Mouse (Mus musculus) heart, embryonic 14.5 days (tissue): ENCODE data around the gene Mgat5. TPM values are rescaled to one million over a fixed set of nuclear protein-coding genes. Genes with fewer than 3 reads are reported as not detected.

ENCODE experiments used
- ATAC-seq: fragments of 200-750 bp; cut with Nextera tagmentation; 2 replicates; pipeline ENCODE4 v1.8.0; 2017; ENCODE audit warnings: low read depth, moderate TSS enrichment; ENCODE audit not compliant: insufficient number of reproducible peaks, insufficient read depth, low FRiP score
- H3K27ac ChIP-seq, 2 experiments: fragments of 200-500 bp in 1 of 2; fragments of 300-500 bp in 1 of 2; sonication (generic) in 1 of 2; replicated peaks in 1 of 2; 2 replicates each; pipeline ENCODE4 v1.5.1; 2012 to 2014; ENCODE audit warnings: low read depth in 2 of 2, low read length in 2 of 2, control low read depth in 1 of 2, mild to moderate bottlenecking in 1 of 2, mixed read lengths in 1 of 2; ENCODE audit not compliant: control insufficient read depth in 1 of 2, insufficient read depth in 1 of 2
- H3K27me3 ChIP-seq: fragments of 300-500 bp; sonication (generic); 2 replicates; pipeline ENCODE4 v1.6.1; 2014; ENCODE audit warnings: mild to moderate bottlenecking, low read length, control low read depth; ENCODE audit not compliant: control insufficient read depth, insufficient read depth
- H3K36me3 ChIP-seq: fragments of 300-500 bp; sonication (generic); 2 replicates; pipeline ENCODE4 v1.6.1; 2014; ENCODE audit warnings: mild to moderate bottlenecking, control low read depth, low read length, mixed read lengths; ENCODE audit not compliant: control insufficient read depth, insufficient read depth
- H3K4me1 ChIP-seq, 2 experiments: fragments of 200-500 bp in 1 of 2; fragments of 300-500 bp in 1 of 2; sonication (generic) in 1 of 2; 2 replicates each; pipeline ENCODE4 v1.6.1; 2012 to 2014; ENCODE audit warnings: low read length in 2 of 2, control low read depth in 1 of 2, mixed read lengths in 1 of 2; ENCODE audit not compliant: control insufficient read depth in 2 of 2, insufficient read depth in 2 of 2
- H3K4me2 ChIP-seq: fragments of 300-500 bp; sonication (generic); 2 replicates; pipeline ENCODE4 v1.6.1; 2014; ENCODE audit warnings: mild to moderate bottlenecking, low read length
- H3K4me3 ChIP-seq, 2 experiments: fragments of 200-500 bp in 1 of 2; fragments of 300-500 bp in 1 of 2; sonication (generic) in 1 of 2; 2 replicates each; pipeline ENCODE4 v1.5.1; 2012 to 2014; ENCODE audit warnings: low read length in 2 of 2, mild to moderate bottlenecking in 2 of 2, control low read depth in 1 of 2, low read depth in 1 of 2, moderate library complexity in 1 of 2; ENCODE audit not compliant: control insufficient read depth in 1 of 2, insufficient read depth in 1 of 2
- H3K9ac ChIP-seq: fragments of 300-500 bp; sonication (generic); 2 replicates; pipeline ENCODE4 v1.6.1; 2014; ENCODE audit warnings: mild to moderate bottlenecking, low read length
- H3K9me3 ChIP-seq: fragments of 300-500 bp; sonication (generic); 2 replicates; pipeline ENCODE4 v1.6.1; 2016; ENCODE audit warnings: low read length, control low read depth; ENCODE audit not compliant: control insufficient read depth
- whole genome bisulfite sequencing: fragments of 180-500 bp; shearing (Covaris S2); extraction: QIAGEN DNeasy Blood & Tissue Kit; methylation state at CpG from one replicate; pipeline ENCODE4 v1.1.7; 2014; 5-methylcytosine and 5-hydroxymethylcytosine counted together
- polyA plus RNA-seq: library from polyadenylated mRNA; unstranded; fragments of >200 nt; fragmentation: Nextera tagmentation; extraction: Ambion mirVana; gene quantifications from 2 replicates; pipeline ENCODE4 v1.2.1, GENCODE M21; 2014

The Mgat5 gene
- polyA plus RNA-seq, 1 experiment from 2014 or later = 6.0 TPM

- Histone ChIP-seq H3K27ac (peak overlapping the region; percentile 72 to 76), H3K4me2 (0 out of 2 replicates have a peak overlapping the region, but pooled peaks have one; percentile 0), H3K36me3 (no peaks in the 10 kb centered on the region), H3K9ac (0 out of 2 replicates have a peak overlapping the region, but pooled peaks have one; percentile 31), H3K4me3 (no peak overlapping the region), H3K4me1 (peaks cover 25 to 55% of the 10 kb centered on the region in 2 experiments), H3K9me3 (no peaks in the 10 kb centered on the region), H3K27me3 (no peaks in the 10 kb centered on the region)
- no peak for ATAC-seq
- 16% methylated on average over 4 of the region's 4 CpGs for WGBS
Observed at GRCm38 (mm10) chr1:127352131-127352793, 147.4 kb downstream of the Mgat5 start.

DNA sequence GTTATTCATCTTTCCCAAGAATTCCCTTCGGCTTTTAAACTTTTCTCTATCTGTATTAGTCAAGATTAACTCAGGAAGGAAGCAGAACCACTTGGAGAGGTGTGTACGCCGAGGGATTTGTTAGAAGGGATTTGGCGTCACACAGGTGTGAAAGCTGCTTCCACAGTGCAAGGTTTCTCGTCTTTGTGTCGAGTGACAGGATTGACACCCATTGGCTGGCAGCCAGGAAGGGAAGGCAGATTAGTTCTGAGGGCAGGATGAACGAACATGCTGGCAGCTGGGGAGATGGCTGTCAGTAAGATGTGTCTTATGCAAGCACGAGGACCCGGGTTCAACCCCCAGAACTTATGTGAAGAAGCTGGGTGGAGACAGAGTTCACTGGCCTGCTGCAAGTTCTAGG is 148.6 kb downstream of the Mgat5 start:
- Histone ChIP-seq H3K4me1 (peaks cover 21 to 43% of the 10 kb centered on the region in 2 experiments), H3K9me3 (no peaks in the 10 kb centered on the region), H3K27ac (peak overlapping the region in 1 of 2 experiments; percentile 24; a peak in 1 of 4 replicates), H3K4me2 (no peak overlapping the region), H3K36me3 (no peaks in the 10 kb centered on the region), H3K9ac (no peak overlapping the region), H3K27me3 (no peaks in the 10 kb centered on the region), H3K4me3 (no peak overlapping the region)
- no peak for ATAC-seq
- 31% methylated on average over 9 of the region's 9 CpGs for WGBS

DNA sequence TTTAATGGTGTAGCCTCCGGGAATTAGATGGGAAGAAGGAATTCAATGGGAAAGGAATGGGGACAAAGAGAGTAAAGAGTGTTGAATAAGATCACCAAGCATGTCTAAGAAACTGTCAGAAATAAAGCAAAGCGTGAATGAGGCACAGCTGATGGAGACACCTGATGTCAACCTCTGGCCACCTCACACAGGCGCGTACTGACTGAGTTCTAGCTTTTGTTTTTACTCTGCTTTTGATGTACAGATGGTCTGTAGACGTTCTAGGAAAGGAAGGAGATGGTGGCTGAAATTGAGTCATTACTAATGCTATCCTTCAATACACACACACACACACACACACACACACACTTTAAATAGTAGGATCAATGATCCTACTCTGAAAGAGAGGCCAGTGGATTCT is 149.3 kb downstream of the Mgat5 start:
- Histone ChIP-seq H3K4me1 (peaks cover 15 to 36% of the 10 kb centered on the region in 2 experiments), H3K27me3 (no peaks in the 10 kb centered on the region), H3K4me2 (no peak overlapping the region), H3K9ac (no peak overlapping the region), H3K9me3 (no peaks in the 10 kb centered on the region), H3K4me3 (no peak overlapping the region), H3K27ac (0 out of 4 replicates have a peak overlapping the region, but pooled peaks of 1 of the 2 experiments have one; percentile 24), H3K36me3 (no peaks in the 10 kb centered on the region)
- ATAC-seq = no peak
- WGBS = 92% methylated on average over 5 of the region's 5 CpGs

DNA sequence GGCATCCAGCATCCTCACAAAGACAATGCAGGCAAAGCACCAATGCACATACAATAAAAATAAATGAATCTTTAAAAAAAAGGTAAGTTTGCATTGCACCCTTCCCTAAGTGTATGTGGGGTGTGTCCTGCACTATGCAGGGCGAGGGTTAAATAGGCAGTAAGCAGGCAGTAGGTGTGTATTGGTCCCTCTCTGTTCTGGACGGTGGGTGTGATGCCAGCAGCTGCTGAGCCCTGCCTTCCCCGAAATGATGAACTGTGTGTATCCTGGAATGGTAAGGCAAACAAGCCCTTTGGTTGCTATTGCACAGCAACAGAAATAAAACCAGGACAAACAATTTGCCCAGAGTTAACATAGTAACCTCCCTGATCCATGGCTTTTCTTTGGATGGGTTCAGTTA is 150.2 kb downstream of the Mgat5 start:
- WGBS = 79% methylated on average over 3 of the region's 3 CpGs
- Histone ChIP-seq H3K36me3 (no peaks in the 10 kb centered on the region), H3K27ac (no peak overlapping the region), H3K4me2 (no peak overlapping the region), H3K27me3 (no peaks in the 10 kb centered on the region), H3K4me3 (no peak overlapping the region), H3K4me1 (peaks cover 13 to 28% of the 10 kb centered on the region in 2 experiments), H3K9me3 (no peaks in the 10 kb centered on the region), H3K9ac (no peak overlapping the region)
- no peak for ATAC-seq

- H3K4me2 ChIP-seq = no peak overlapping the region
- 42% methylated on average over 7 of the region's 7 CpGs for WGBS
- peaks cover 29% of the 10 kb centered on the region for H3K36me3 ChIP-seq
- no peaks in the 10 kb centered on the region for H3K27me3 ChIP-seq
- no peak overlapping the region for H3K4me3 ChIP-seq
- H3K9me3 ChIP-seq = no peaks in the 10 kb centered on the region
- peaks cover 0 to 2% of the 10 kb centered on the region in 2 experiments; a peak in 1 of 4 replicates for H3K4me1 ChIP-seq
- no peak overlapping the region for H3K27ac ChIP-seq
- ATAC-seq = no peak
- H3K9ac ChIP-seq = no peak overlapping the region
Observed at GRCm38 (mm10) chr1:127363638-127364037, 158.8 kb downstream of the Mgat5 start.

DNA sequence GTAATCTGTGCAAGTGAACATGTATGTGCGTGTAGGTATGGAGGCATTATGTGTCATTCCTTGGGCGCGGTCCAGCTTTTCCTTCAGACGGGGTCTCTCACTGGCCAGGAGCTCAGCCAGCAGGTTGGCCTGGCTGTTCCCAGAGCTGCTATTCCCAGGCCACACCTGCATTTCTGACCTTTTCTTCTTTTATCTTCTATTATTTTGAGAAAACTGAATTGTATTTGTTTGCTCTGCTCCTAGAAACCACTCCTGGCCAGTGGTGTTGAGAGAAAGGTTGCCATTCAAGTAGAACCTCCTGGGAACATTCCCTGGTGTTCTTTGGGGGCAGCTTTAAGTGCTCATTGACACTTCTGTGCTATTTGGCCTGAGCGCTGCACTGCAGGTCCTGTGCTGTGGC is 160.9 kb downstream of the Mgat5 start:
- no peak overlapping the region for H3K27ac ChIP-seq
- H3K4me2 ChIP-seq = no peak overlapping the region
- no peak overlapping the region for H3K4me3 ChIP-seq
- H3K9ac ChIP-seq = no peak overlapping the region
- peaks cover 33% of the 10 kb centered on the region for H3K36me3 ChIP-seq
- ATAC-seq = no peak
- 90% methylated on average over 5 of the region's 5 CpGs for WGBS
- no peaks in the 10 kb centered on the region for H3K9me3 ChIP-seq
- H3K27me3 ChIP-seq = no peaks in the 10 kb centered on the region
- peaks cover 0 to 2% of the 10 kb centered on the region in 2 experiments; a peak in 1 of 4 replicates for H3K4me1 ChIP-seq

- Histone ChIP-seq H3K27me3 (no peaks in the 10 kb centered on the region), H3K27ac (no peak overlapping the region), H3K4me2 (no peak overlapping the region), H3K36me3 (peaks cover 33% of the 10 kb centered on the region), H3K4me1 (peaks cover 0 to 2% of the 10 kb centered on the region in 2 experiments; a peak in 1 of 4 replicates), H3K4me3 (no peak overlapping the region), H3K9me3 (no peaks in the 10 kb centered on the region), H3K9ac (no peak overlapping the region)
- 70% methylated on average over 10 of the region's 10 CpGs for WGBS
- no peak for ATAC-seq
Observed at GRCm38 (mm10) chr1:127366111-127366510, 161.3 kb downstream of the Mgat5 start.
